Mouse (Mus musculus): ENCODE measurements at regions not wholly inside any gene's neighbourhood (a gene's known extent, or its start where the extent isn't known, plus 50 kb on each side); places are given as distances from the start of the nearest gene placed in this dataset.

DNA sequence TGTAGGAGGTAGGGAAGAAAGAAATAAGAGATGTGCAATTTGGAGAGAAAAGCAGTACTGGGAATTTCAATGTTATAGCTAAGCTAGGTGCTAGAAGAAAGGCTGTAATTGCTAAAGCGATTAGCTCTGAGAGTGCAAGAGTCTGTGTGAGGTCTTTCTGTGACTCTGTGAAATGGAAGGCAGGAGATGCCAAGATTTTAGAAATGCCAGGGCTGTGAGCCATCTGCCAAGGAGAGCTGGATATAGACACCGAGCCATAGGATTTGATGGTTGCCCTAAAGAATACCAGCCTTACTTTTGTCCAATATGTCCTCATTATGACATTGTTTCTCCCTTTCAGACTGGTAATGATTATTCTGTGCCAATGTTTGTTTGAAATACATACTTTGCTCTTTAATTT lies 669.2 kb upstream of the Tenm2 start:
- TF ChIP-seq CTCF (IDR thresholded peaks at IDR 0.05) (no peak), POLR2A (IDR thresholded peaks at IDR 0.05; ENCODE audit: insufficient read depth, low read depth, low read length) (no peak)

Data from heart, adult 2 months (tissue).